Mouse (Mus musculus): ENCODE data around the gene Asb18. TPM values are rescaled to one million over a fixed set of nuclear protein-coding genes. Genes with fewer than 3 reads are reported as not detected.

The Asb18 gene
- polyA plus RNA-seq, 1 experiment from 2014 or later, result 0.26 TPM

DNA sequence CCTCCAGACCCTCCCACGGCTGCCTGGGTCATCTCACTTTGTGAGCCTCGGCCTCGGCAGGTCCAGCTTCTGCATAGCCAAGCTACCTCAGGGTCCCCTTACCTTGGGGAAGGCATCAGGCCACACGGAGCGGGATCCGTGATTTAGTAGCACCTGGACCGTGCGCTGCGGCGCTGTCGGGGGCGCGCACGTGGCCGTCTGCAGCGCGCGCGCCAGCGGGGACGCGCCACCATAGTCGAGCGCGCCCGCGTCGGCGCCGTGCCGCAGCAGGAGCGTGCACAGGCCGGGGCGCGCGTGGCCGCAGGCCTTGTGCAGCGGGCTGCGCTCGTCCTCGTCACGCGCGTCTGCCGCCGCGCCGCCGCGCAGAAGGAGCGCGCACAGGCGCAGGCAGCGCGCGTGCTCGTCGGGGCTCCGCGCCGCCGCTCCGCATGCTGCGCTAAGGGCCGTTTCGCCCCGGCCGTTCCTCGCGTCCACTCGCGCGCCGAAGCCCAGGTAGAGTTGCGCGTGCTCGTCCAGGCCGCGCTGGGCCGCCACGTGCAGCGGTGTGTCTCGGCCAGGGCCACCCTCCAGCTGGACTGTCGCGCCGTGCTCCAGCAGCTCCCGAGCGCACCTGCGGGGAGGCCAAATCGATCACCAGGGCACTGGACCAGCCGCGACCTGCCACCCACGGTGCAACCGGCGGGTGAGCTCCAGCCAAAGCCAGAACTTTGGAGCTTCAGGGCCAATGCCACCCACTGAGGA, 46.2 kb downstream of the Asb18 start:
- peaks cover 51% of the 10 kb centered on the region for H3K27me3 ChIP-seq (ENCODE audit: control insufficient read depth, insufficient read depth, low read length)

GRCm38 (mm10) chr1:89967585-89967984, 46.9 kb downstream of the Asb18 start:
- Histone ChIP-seq H3K9me3 (replicated peaks; ENCODE audit: control insufficient read depth, low read length) (no peaks in the 10 kb centered on the region), H3K4me2 (peak overlapping the region; percentile 95), H3K4me3 (ENCODE audit: low read depth, low read length) (peak overlapping the region; percentile 68), H3K27me3 (ENCODE audit: control insufficient read depth, insufficient read depth, low read length) (peaks cover 57% of the 10 kb centered on the region), H3K9ac (ENCODE audit: low read depth, low read length) (no peak overlapping the region), H3K27ac (ENCODE audit: low read depth, low read length) (no peak overlapping the region), H3K4me1 (ENCODE audit: control insufficient read depth, insufficient read depth, low read length) (no peaks in the 10 kb centered on the region), H3K36me3 (ENCODE audit: control insufficient read depth, insufficient read depth, low read length) (no peaks in the 10 kb centered on the region)
- WGBS (ENCODE audit: insufficient replicate concordance), result 13% methylated on average over 9 of the region's 9 CpGs
- no peak for ATAC-seq (replicated peaks; ENCODE audit: insufficient number of reproducible peaks, low FRiP score, low TSS enrichment)

More for the DNA sequence above, 46.2 kb downstream of the Asb18 start:
- Histone ChIP-seq H3K36me3 (ENCODE audit: control insufficient read depth, insufficient read depth, low read length) (no peaks in the 10 kb centered on the region), H3K4me1 (ENCODE audit: control insufficient read depth, insufficient read depth, low read length) (no peaks in the 10 kb centered on the region), H3K4me3 (ENCODE audit: low read depth, low read length) (peak overlapping the region; percentile 68), H3K9me3 (replicated peaks; ENCODE audit: control insufficient read depth, low read length) (no peaks in the 10 kb centered on the region), H3K27ac (ENCODE audit: low read depth, low read length) (no peak overlapping the region), H3K9ac (ENCODE audit: low read depth, low read length) (peak overlapping the region; percentile 69), H3K4me2 (peak overlapping the region; percentile 95)
- ATAC-seq (replicated peaks; ENCODE audit: insufficient number of reproducible peaks, low FRiP score, low TSS enrichment), result peak; percentile 37; the same call in 1 of the 2 replicates
- WGBS (ENCODE audit: insufficient replicate concordance), result under 1% methylated on average over 94 of the region's 95 CpGs

GRCm38 (mm10) chr1:89964426-89964825, 50.0 kb downstream of the Asb18 start:
- peaks cover 53% of the 10 kb centered on the region for H3K27me3 ChIP-seq (ENCODE audit: control insufficient read depth, insufficient read depth, low read length)

GRCm38 (mm10) chr1:89963296-89963695, 51.2 kb downstream of the Asb18 start:
- no peaks in the 10 kb centered on the region for H3K9me3 ChIP-seq (replicated peaks; ENCODE audit: control insufficient read depth, low read length)
- H3K4me2 ChIP-seq, result no peak overlapping the region
- H3K27me3 ChIP-seq (ENCODE audit: control insufficient read depth, insufficient read depth, low read length), result peaks cover 45% of the 10 kb centered on the region
- 91% methylated on average over 2 of the region's 2 CpGs for WGBS (ENCODE audit: insufficient replicate concordance)
- ATAC-seq (replicated peaks; ENCODE audit: insufficient number of reproducible peaks, low FRiP score, low TSS enrichment), result no peak
- no peak overlapping the region for H3K27ac ChIP-seq (ENCODE audit: low read depth, low read length)
- no peaks in the 10 kb centered on the region for H3K4me1 ChIP-seq (ENCODE audit: control insufficient read depth, insufficient read depth, low read length)
- no peak overlapping the region for H3K4me3 ChIP-seq (ENCODE audit: low read depth, low read length)
- H3K9ac ChIP-seq (ENCODE audit: low read depth, low read length), result no peak overlapping the region
- no peaks in the 10 kb centered on the region for H3K36me3 ChIP-seq (ENCODE audit: control insufficient read depth, insufficient read depth, low read length)

More at GRCm38 (mm10) chr1:89964426-89964825, 50.0 kb downstream of the Asb18 start:
- ATAC-seq (replicated peaks; ENCODE audit: insufficient number of reproducible peaks, low FRiP score, low TSS enrichment), result no peak
- Histone ChIP-seq H3K9me3 (replicated peaks; ENCODE audit: control insufficient read depth, low read length) (no peaks in the 10 kb centered on the region), H3K4me2 (no peak overlapping the region), H3K27ac (ENCODE audit: low read depth, low read length) (no peak overlapping the region), H3K9ac (ENCODE audit: low read depth, low read length) (no peak overlapping the region), H3K4me1 (ENCODE audit: control insufficient read depth, insufficient read depth, low read length) (no peaks in the 10 kb centered on the region), H3K36me3 (ENCODE audit: control insufficient read depth, insufficient read depth, low read length) (no peaks in the 10 kb centered on the region), H3K4me3 (ENCODE audit: low read depth, low read length) (no peak overlapping the region)
- WGBS (ENCODE audit: insufficient replicate concordance), result 69% methylated on average over 12 of the region's 12 CpGs

DNA sequence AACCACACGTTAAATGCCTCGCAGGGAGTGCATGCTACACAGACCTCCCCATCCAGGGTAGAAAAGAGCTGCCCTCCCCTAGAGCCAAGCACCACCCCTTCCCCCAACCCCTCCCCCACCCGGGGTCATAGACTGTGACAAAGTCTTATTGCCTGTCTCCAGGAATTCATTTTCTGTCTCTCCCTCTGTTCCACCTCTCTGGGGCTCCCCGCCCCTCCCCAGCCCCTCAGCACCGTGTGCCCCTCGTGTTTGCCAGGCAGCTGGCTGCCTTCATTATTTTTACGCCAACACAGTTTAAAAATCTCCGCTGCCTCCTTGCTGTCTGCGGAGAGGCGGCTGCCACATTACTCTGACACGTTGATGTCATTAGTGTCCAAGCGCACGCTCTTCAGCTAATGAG, 52.4 kb downstream of the Asb18 start:
- Histone ChIP-seq H3K27ac (ENCODE audit: low read depth, low read length) (no peak overlapping the region), H3K9me3 (replicated peaks; ENCODE audit: control insufficient read depth, low read length) (no peaks in the 10 kb centered on the region), H3K27me3 (ENCODE audit: control insufficient read depth, insufficient read depth, low read length) (peaks cover 35% of the 10 kb centered on the region), H3K4me3 (ENCODE audit: low read depth, low read length) (no peak overlapping the region), H3K4me2 (peak overlapping the region; percentile 27; the same call in 1 of the 2 replicates), H3K9ac (ENCODE audit: low read depth, low read length) (no peak overlapping the region), H3K36me3 (ENCODE audit: control insufficient read depth, insufficient read depth, low read length) (no peaks in the 10 kb centered on the region), H3K4me1 (ENCODE audit: control insufficient read depth, insufficient read depth, low read length) (no peaks in the 10 kb centered on the region)
- ATAC-seq (replicated peaks; ENCODE audit: insufficient number of reproducible peaks, low FRiP score, low TSS enrichment), result no peak
- 20% methylated on average over 13 of the region's 13 CpGs for WGBS (ENCODE audit: insufficient replicate concordance)

DNA sequence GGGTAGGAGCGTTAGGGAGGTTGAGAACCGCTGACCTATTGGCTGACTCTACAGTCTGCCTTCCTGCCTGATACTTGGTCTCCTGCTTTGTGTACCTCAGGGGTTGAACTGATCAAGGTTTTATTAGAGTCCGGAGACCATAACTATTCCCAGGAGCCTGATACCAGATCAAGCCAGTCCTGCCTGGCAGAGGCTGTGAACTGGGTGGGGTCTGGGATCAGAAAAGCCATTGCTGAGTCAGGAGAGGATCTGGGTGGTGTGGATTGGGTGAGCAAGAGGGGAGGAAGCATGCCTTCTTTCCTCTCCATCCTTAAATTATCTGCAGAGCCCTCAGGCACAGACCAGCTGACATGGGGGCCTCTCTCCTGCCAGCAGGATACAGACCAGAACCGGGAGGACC, 55.1 kb downstream of the Asb18 start:
- no peaks in the 10 kb centered on the region for H3K36me3 ChIP-seq (ENCODE audit: control insufficient read depth, insufficient read depth, low read length)
- H3K27ac ChIP-seq (ENCODE audit: low read depth, low read length), result no peak overlapping the region
- H3K9ac ChIP-seq (ENCODE audit: low read depth, low read length), result no peak overlapping the region
- no peak overlapping the region for H3K4me2 ChIP-seq
- H3K4me1 ChIP-seq (ENCODE audit: control insufficient read depth, insufficient read depth, low read length), result no peaks in the 10 kb centered on the region
- no peak for ATAC-seq (replicated peaks; ENCODE audit: insufficient number of reproducible peaks, low FRiP score, low TSS enrichment)
- peaks cover 29% of the 10 kb centered on the region for H3K27me3 ChIP-seq (ENCODE audit: control insufficient read depth, insufficient read depth, low read length)
- no peak overlapping the region for H3K4me3 ChIP-seq (ENCODE audit: low read depth, low read length)
- no peaks in the 10 kb centered on the region for H3K9me3 ChIP-seq (replicated peaks; ENCODE audit: control insufficient read depth, low read length)
- 79% methylated on average over 4 of the region's 4 CpGs for WGBS (ENCODE audit: insufficient replicate concordance)

DNA sequence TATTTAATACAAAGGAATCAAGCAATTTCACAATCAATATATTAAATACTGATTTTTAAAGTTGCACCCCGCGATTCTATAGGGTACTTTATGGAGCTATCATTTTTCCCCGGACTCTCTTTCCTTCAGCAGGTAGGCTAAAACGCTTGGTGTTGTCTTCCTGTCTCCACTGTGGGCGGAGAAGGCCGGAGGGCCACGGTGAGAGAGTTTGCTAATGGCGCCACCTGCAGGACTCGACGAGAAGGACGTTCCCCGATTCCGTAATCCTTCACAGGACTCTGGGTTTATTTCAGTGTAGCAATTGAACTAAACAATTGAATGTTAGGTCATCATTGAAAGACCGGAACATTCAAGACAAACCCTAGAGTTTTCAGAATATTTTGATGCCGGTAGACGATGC, 71.3 kb downstream of the Asb18 start:
- Histone ChIP-seq H3K4me2 (peak overlapping the region; percentile 37; the same call in 1 of the 2 replicates), H3K9me3 (replicated peaks; ENCODE audit: control insufficient read depth, low read length) (no peaks in the 10 kb centered on the region), H3K36me3 (ENCODE audit: control insufficient read depth, insufficient read depth, low read length) (no peaks in the 10 kb centered on the region), H3K27ac (ENCODE audit: low read depth, low read length) (no peak overlapping the region), H3K4me1 (ENCODE audit: control insufficient read depth, insufficient read depth, low read length) (peaks cover 7% of the 10 kb centered on the region), H3K9ac (ENCODE audit: low read depth, low read length) (no peak overlapping the region), H3K27me3 (ENCODE audit: control insufficient read depth, insufficient read depth, low read length) (peaks cover 77% of the 10 kb centered on the region), H3K4me3 (ENCODE audit: low read depth, low read length) (no peak overlapping the region)
- no peak for ATAC-seq (replicated peaks; ENCODE audit: insufficient number of reproducible peaks, low FRiP score, low TSS enrichment)
- 3% methylated on average over 16 of the region's 16 CpGs for WGBS (ENCODE audit: insufficient replicate concordance)

DNA sequence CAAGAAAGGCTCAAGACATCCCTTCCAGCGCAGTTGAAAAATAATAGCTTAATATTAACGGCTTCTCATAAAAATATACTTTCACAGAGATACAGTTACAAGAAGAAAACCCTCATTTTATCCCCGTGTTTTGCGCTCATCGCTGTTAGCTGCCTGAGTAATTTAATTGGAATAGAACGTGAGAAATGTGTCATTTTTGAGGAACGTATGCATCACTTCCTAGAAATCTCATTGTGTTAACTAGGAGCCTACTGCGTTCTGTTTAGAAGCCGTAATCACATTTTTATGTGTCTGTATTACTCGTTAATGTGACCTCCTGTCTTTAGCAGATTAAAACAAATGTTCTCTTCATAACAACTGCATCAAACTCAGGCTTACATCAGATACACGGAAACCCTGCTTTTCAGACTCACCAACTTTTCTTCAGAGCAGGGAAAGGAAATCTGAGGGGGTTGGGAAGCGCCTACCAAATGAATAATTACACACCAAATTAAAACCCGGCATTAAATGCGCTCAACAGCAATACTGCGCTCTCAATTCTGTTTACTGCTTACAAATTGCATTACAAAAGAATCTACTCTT, 72.0 kb downstream of the Asb18 start:
- no peaks in the 10 kb centered on the region for H3K9me3 ChIP-seq (replicated peaks; ENCODE audit: control insufficient read depth, low read length)
- peak overlapping the region; percentile 47 for H3K4me3 ChIP-seq (ENCODE audit: low read depth, low read length)
- ATAC-seq (replicated peaks; ENCODE audit: insufficient number of reproducible peaks, low FRiP score, low TSS enrichment), result no peak
- peak overlapping the region; percentile 84 for H3K4me2 ChIP-seq
- H3K27me3 ChIP-seq (ENCODE audit: control insufficient read depth, insufficient read depth, low read length), result peaks cover 80% of the 10 kb centered on the region
- H3K4me1 ChIP-seq (ENCODE audit: control insufficient read depth, insufficient read depth, low read length), result peaks cover 7% of the 10 kb centered on the region
- H3K27ac ChIP-seq (ENCODE audit: low read depth, low read length), result no peak overlapping the region
- 6% methylated on average over 15 of the region's 15 CpGs for WGBS (ENCODE audit: insufficient replicate concordance)
- no peaks in the 10 kb centered on the region for H3K36me3 ChIP-seq (ENCODE audit: control insufficient read depth, insufficient read depth, low read length)
- 0 out of 2 replicates have a peak overlapping the region, but pooled peaks have one; percentile 46 for H3K9ac ChIP-seq (ENCODE audit: low read depth, low read length)

Data from heart, embryonic 11.5 days (tissue).